Mouse (Mus musculus) hindbrain, embryonic 11.5 days (tissue): Measurements from ENCODE around the gene Naaladl2. TPM values are rescaled to one million over a fixed set of nuclear protein-coding genes. Genes with fewer than 3 reads are reported as not detected.
"Not testable (repeated sequence)": the region's sequence is repeated elsewhere in the genome, so short reads cannot be mapped to it uniquely, and the experiment has no call there.

Experiments
- ATAC-seq: fragments of 200-750 bp; cut with Nextera tagmentation; 2 replicates; pipeline ENCODE4 v1.8.0; 2017; ENCODE audit warnings: mild to moderate bottlenecking, moderate TSS enrichment, moderate library complexity; ENCODE audit not compliant: low FRiP score
- DNase-seq: peaks from one replicate; pipeline ENCODE4 v3.0.0-alpha.2; 2015; ENCODE audit warnings: low spot score
- H3K27ac ChIP-seq: fragments of 300-500 bp; sonication (generic); 2 replicates; pipeline ENCODE4 v1.5.1; 2014; ENCODE audit warnings: mild to moderate bottlenecking, low read depth, low read length
- H3K27me3 ChIP-seq: fragments of 300-500 bp; sonication (generic); 2 replicates; pipeline ENCODE4 v1.6.1; 2014; ENCODE audit warnings: mild to moderate bottlenecking, low read length, moderate library complexity, mixed read lengths; ENCODE audit not compliant: control insufficient read depth, insufficient read depth
- H3K36me3 ChIP-seq: fragments of 300-500 bp; sonication (generic); 2 replicates; pipeline ENCODE4 v1.6.1; 2014; ENCODE audit warnings: mild to moderate bottlenecking, low read length, moderate library complexity, mixed read lengths; ENCODE audit not compliant: control insufficient read depth, insufficient read depth
- H3K4me1 ChIP-seq: fragments of 300-500 bp; sonication (generic); replicated peaks from 2 replicates; pipeline ENCODE4 v1.6.1; 2014; ENCODE audit warnings: low read length, mixed read lengths; ENCODE audit not compliant: control insufficient read depth, insufficient read depth
- H3K4me2 ChIP-seq: fragments of 300-500 bp; sonication (generic); replicated peaks from 2 replicates; pipeline ENCODE4 v1.6.1; 2014; ENCODE audit warnings: mild to moderate bottlenecking, low read depth, low read length
- H3K4me3 ChIP-seq: fragments of 300-500 bp; sonication (generic); 2 replicates; pipeline ENCODE4 v1.5.1; 2014; ENCODE audit warnings: low read depth, low read length
- H3K9ac ChIP-seq: fragments of 300-500 bp; sonication (generic); 2 replicates; pipeline ENCODE4 v1.6.1; 2014; ENCODE audit warnings: low read depth, low read length
- H3K9me3 ChIP-seq: fragments of 300-500 bp; sonication (generic); 2 replicates; pipeline ENCODE4 v1.6.1; 2016; ENCODE audit warnings: low read length; ENCODE audit not compliant: control insufficient read depth
- WGBS: fragments of 180-500 bp; shearing (Covaris S2); extraction: QIAGEN DNeasy Blood & Tissue Kit; methylation state at CpG from one replicate; pipeline ENCODE4 v1.1.7; 2014; 5-methylcytosine and 5-hydroxymethylcytosine counted together
- polyA plus RNA-seq: library from polyadenylated mRNA; unstranded; fragments of >200 nt; fragmentation: Nextera tagmentation; extraction: Ambion mirVana; gene quantifications from 2 replicates; pipeline ENCODE4 v1.2.1, GENCODE M21; 2014

Gene Naaladl2
- polyA plus RNA-seq, 1 experiment from 2014 or later = 1.0 TPM

GRCm38 (mm10) chr3:24166531-24166930 is 977.5 kb downstream of the Naaladl2 start:
- Histone ChIP-seq H3K36me3 (no peaks in the 10 kb centered on the region), H3K27ac (no peak overlapping the region), H3K27me3 (no peaks in the 10 kb centered on the region), H3K9me3 (no peaks in the 10 kb centered on the region), H3K4me2 (no peak overlapping the region), H3K9ac (no peak overlapping the region), H3K4me1 (no peaks in the 10 kb centered on the region), H3K4me3 (no peak overlapping the region)
- ATAC-seq (no peak), DNase-seq (no peak)

GRCm38 (mm10) chr3:24163992-24164391 is 980.1 kb downstream of the Naaladl2 start:
- no peaks in the 10 kb centered on the region for H3K27me3 ChIP-seq
- H3K4me3 ChIP-seq = no peak overlapping the region
- no peaks in the 10 kb centered on the region for H3K9me3 ChIP-seq
- no peaks in the 10 kb centered on the region for H3K4me1 ChIP-seq
- no peak overlapping the region for H3K4me2 ChIP-seq
- no peak for ATAC-seq
- no peak overlapping the region for H3K9ac ChIP-seq
- no peak overlapping the region for H3K27ac ChIP-seq
- no peaks in the 10 kb centered on the region for H3K36me3 ChIP-seq
- DNase-seq = no peak

DNA sequence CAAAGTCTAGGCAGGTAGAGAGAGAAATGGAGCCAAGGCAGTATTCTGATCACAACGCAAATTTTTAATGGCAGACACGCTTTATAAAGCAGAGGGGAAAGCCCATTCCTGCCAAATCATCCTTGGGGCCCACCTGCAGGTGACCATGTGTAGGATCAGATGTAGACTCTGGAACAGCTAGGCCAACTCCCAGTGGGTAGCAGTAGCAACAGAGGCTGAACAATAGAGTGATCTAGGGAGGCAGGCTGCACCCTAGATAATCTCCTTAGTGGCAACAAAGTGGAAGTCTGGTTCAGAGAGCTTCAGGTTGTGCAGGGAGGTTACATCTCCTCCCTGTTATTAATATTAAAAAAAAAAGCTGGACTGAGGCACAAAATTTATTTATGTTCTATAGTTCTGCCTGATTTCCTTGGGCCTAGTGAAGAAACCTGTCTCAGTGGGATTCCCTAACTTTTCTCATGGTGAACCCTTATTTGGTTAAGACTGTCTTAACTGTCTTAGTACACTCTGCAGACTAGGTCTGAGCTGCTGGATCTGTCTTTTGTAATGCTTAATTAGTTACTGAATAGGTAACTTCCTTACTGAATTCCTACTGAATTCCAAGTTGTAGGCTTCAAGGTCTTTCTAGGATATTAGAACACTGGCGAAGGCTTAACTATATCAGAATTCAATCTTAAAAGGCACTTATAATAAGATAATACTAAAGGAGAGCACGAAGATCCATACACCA is 992.8 kb downstream of the Naaladl2 start:
- H3K4me3 ChIP-seq, DNase-seq, ATAC-seq, H3K4me1 ChIP-seq, H3K27ac ChIP-seq, H3K4me2 ChIP-seq, H3K9me3 ChIP-seq, H3K27me3 ChIP-seq, H3K9ac ChIP-seq, H3K36me3 ChIP-seq: not testable (repeated sequence)
- WGBS = 79% methylated on average over 4 of the region's 4 CpGs

DNA sequence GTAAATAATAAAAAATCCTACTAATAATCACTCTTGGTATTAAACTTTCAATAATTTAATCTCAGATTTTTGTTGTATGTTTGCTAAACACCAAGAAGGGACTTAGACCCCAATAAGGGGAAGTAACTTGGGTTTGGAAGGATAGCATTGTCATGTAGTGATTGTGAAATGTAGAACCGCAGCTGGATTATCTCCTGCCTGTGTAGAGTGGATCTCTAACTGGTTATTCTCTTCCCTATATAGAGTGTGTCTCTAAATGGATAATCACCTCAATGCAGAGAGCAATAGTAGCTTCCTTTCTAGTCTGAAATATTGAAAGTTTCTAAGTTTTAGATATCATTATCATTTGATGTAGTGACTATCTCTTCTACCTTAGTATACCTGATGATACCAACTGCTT is 1001.3 kb downstream of the Naaladl2 start:
- Histone ChIP-seq H3K4me3 (no peak overlapping the region), H3K27ac (no peak overlapping the region), H3K27me3 (no peaks in the 10 kb centered on the region), H3K4me2 (no peak overlapping the region), H3K9me3 (no peaks in the 10 kb centered on the region), H3K4me1 (no peaks in the 10 kb centered on the region), H3K36me3 (no peaks in the 10 kb centered on the region), H3K9ac (no peak overlapping the region)
- DNase-seq (no peak), ATAC-seq (no peak)
- WGBS = 88% methylated on average over 1 of the region's 1 CpGs

- ATAC-seq = no peak
- Histone ChIP-seq H3K9me3 (no peaks in the 10 kb centered on the region), H3K4me2 (no peak overlapping the region), H3K36me3 (no peaks in the 10 kb centered on the region), H3K4me1 (no peaks in the 10 kb centered on the region), H3K27me3 (no peaks in the 10 kb centered on the region), H3K4me3 (no peak overlapping the region), H3K9ac (no peak overlapping the region), H3K27ac (no peak overlapping the region)
- DNase-seq = no peak
- 95% methylated on average over 1 of the region's 1 CpGs for WGBS
These were observed 1006.1 kb downstream of the Naaladl2 start for GRCm38 (mm10) chr3:24138002-24138401.

DNA sequence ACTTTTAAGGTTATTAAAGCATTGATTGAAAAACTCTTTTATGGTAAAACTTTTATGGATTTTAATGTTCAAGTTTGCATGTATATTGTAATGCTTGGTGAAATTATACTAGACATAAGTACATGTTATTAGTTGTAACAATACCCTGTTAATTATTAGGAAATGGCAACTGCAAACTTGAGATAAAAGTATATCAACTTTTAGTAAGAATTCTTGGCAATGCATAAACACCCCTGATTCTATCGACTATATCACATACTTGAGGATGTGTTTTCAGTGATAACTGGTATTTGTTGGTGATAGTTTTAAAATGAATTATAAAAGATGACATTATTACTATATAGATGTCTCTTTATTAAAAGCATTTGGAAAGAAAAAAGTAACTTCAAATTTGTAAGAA is 1017.9 kb downstream of the Naaladl2 start:
- no peak for DNase-seq

GRCm38 (mm10) chr3:24124034-24124433 is 1020.0 kb downstream of the Naaladl2 start:
- Histone ChIP-seq H3K27me3 (no peaks in the 10 kb centered on the region), H3K9ac (no peak overlapping the region), H3K9me3 (no peaks in the 10 kb centered on the region), H3K4me1 (no peaks in the 10 kb centered on the region), H3K36me3 (no peaks in the 10 kb centered on the region), H3K4me3 (no peak overlapping the region), H3K4me2 (no peak overlapping the region), H3K27ac (no peak overlapping the region)
- WGBS = 84% methylated on average over 2 of the region's 2 CpGs
- no peak for DNase-seq
- no peak for ATAC-seq

More for the DNA sequence above, 1017.9 kb downstream of the Naaladl2 start:
- Histone ChIP-seq H3K4me3 (no peak overlapping the region), H3K4me1 (no peaks in the 10 kb centered on the region), H3K27ac (no peak overlapping the region), H3K36me3 (no peaks in the 10 kb centered on the region), H3K27me3 (no peaks in the 10 kb centered on the region), H3K9ac (no peak overlapping the region), H3K9me3 (no peaks in the 10 kb centered on the region), H3K4me2 (no peak overlapping the region)
- WGBS = 88% methylated on average over 1 of the region's 1 CpGs
- no peak for ATAC-seq

DNA sequence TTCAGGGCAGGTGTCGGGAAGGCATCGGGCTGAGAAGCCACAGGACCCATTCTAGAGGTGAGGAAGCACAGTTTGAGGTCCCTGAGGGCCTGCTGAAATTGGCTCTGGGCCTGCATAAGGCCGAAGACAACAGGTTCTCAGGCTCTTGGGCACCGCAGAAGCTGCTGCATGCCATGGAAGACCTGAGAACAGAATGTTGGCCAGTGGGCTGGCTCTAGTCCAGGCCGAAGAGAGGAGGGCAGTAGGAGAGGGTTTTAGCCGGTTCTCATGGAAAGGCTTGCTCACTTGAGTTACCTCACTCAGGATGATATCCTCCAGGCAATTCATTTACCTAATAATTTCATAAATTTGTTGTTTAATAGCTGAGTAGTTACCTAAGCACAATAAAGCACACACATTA is 1025.9 kb downstream of the Naaladl2 start:
- Histone ChIP-seq H3K4me1 (no peaks in the 10 kb centered on the region), H3K27ac (no peak overlapping the region), H3K27me3 (no peaks in the 10 kb centered on the region), H3K9ac (no peak overlapping the region), H3K4me2 (no peak overlapping the region), H3K9me3 (no peaks in the 10 kb centered on the region), H3K36me3 (no peaks in the 10 kb centered on the region), H3K4me3 (no peak overlapping the region)
- 90% methylated on average over 6 of the region's 6 CpGs for WGBS
- no peak for DNase-seq
- no peak for ATAC-seq

DNA sequence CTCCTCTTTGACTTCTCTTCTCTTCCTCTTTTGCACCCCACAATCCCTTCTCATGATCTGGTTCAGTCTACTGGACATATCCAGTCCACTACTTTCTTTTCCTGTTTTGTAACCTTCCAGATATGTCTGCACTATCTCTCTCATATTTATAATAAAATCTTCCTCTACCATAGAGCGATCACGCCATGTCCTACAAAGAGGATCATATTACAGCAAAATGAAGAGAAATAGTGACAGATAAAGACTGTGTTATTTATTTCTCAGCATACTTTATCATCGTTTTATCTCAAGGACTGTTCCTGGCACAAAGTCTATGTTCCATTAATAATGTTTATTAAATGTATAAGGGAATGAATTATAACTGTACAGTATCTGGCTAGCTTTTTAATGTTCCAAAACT is 1029.2 kb downstream of the Naaladl2 start:
- Histone ChIP-seq H3K4me2 (no peak overlapping the region), H3K27ac (no peak overlapping the region), H3K4me1 (no peaks in the 10 kb centered on the region), H3K4me3 (no peak overlapping the region), H3K9me3 (no peaks in the 10 kb centered on the region), H3K27me3 (no peaks in the 10 kb centered on the region), H3K36me3 (no peaks in the 10 kb centered on the region), H3K9ac (no peak overlapping the region)
- no peak for DNase-seq
- WGBS = 90% methylated on average over 3 of the region's 3 CpGs
- no peak for ATAC-seq
